Mouse (Mus musculus) stomach, embryonic 16.5 days (tissue): Measurements from ENCODE around the gene Plaur. TPM values are rescaled to one million over a fixed set of nuclear protein-coding genes. Genes with fewer than 3 reads are reported as not detected.

Source experiments
- ATAC-seq: fragments of 200-750 bp; cut with Nextera tagmentation; 2 replicates; pipeline ENCODE4 v1.8.0; 2017; ENCODE audit warnings: moderate number of reproducible peaks, moderate TSS enrichment; ENCODE audit not compliant: insufficient read depth, low FRiP score
- H3K27ac ChIP-seq: fragments of 300-500 bp; sonication (generic); 2 replicates; pipeline ENCODE4 v1.5.1; 2014; ENCODE audit warnings: low read length
- H3K27me3 ChIP-seq: fragments of 300-500 bp; sonication (generic); 2 replicates; pipeline ENCODE4 v1.6.1; 2014; ENCODE audit warnings: low read length, control low read depth, mixed read lengths; ENCODE audit not compliant: control insufficient read depth, insufficient read depth
- H3K36me3 ChIP-seq: fragments of 300-500 bp; sonication (generic); 2 replicates; pipeline ENCODE4 v1.6.1; 2014; ENCODE audit warnings: low read length; ENCODE audit not compliant: control insufficient read depth, insufficient read depth
- H3K4me1 ChIP-seq: fragments of 300-500 bp; sonication (generic); 2 replicates; pipeline ENCODE4 v1.6.1; 2014; ENCODE audit warnings: low read length, control low read depth, mixed read lengths; ENCODE audit not compliant: control insufficient read depth, insufficient read depth
- H3K4me2 ChIP-seq: fragments of 300-500 bp; sonication (generic); 2 replicates; pipeline ENCODE4 v1.6.1; 2014; ENCODE audit warnings: low read depth, low read length, mixed read lengths
- H3K4me3 ChIP-seq: fragments of 300-500 bp; sonication (generic); replicated peaks from 2 replicates; pipeline ENCODE4 v1.5.1; 2014; ENCODE audit warnings: mild to moderate bottlenecking, low read length
- H3K9ac ChIP-seq: fragments of 300-500 bp; sonication (generic); 2 replicates; pipeline ENCODE4 v1.6.1; 2014; ENCODE audit warnings: low read length
- H3K9me3 ChIP-seq: fragments of 300-500 bp; sonication (generic); replicated peaks from 2 replicates; pipeline ENCODE4 v1.6.1; 2016; ENCODE audit warnings: low read length, control low read depth; ENCODE audit not compliant: control insufficient read depth
- WGBS: fragments of 180-500 bp; shearing (Covaris S2); extraction: QIAGEN DNeasy Blood & Tissue Kit; methylation state at CpG from one replicate; pipeline ENCODE4 v1.1.7; 2014; 5-methylcytosine and 5-hydroxymethylcytosine counted together
- polyA plus RNA-seq: library from polyadenylated mRNA; unstranded; fragments of >200 nt; fragmentation: Nextera tagmentation; extraction: Ambion mirVana; gene quantifications from 2 replicates; pipeline ENCODE4 v1.2.1, GENCODE M21; 2015

Plaur gene
- polyA plus RNA-seq, 1 experiment from 2014 or later = 13.3 TPM

DNA sequence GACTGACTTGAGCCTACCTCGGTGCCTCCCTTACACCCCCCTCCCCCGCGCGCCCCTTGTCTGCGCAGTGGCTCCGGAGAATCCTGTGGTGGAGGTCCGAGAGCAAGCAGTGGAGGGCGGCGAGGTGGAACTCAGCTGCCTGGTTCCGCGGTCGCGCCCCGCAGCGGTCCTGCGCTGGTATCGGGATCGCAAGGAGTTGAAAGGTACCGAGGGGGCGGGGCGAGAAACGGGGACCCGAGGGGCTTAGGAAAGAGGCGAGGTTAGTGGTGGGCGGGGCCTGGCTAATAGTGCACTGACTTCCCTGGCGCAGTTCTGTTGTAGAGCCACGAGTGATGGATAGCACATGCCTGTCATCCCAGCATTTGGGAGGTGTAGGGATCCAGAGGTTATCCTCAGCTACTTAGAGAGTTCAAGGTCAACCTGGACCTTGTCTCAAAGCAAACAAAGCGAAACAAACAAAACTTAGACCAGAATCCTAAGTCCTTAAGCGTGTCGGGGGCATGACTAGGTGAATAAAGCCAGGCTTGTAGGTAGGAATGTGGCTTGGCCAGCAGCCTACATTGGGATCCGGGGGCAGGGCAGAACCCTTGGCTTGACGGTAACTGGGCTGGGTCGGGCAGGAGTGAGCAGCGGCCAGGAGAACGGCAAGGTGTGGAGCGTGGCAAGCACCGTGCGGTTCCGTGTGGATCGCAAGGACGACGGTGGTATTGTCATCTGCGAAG lies 37.7 kb downstream of the Plaur start:
- 9% methylated on average over 43 of the region's 43 CpGs for WGBS

DNA sequence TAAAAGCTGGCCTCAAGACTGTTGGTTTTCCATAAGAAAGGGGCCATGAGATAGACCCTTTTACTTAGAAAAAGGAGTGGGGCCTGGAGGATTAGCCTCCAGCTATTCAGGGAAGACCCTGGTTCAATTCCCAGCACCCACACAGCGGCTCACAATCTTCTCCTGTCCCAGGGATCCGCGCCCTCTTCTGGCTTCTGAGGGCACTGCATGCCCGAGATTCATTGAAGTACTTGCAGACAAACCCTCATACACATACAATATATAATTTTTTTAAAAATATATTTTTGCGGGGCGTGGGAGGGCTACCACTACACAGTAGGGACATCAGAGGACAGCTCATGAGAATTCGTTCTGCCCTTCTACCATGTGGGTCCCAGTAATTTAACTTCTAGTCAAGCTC lies 38.6 kb downstream of the Plaur start:
- Histone ChIP-seq H3K27me3 (peaks cover 22% of the 10 kb centered on the region), H3K36me3 (no peaks in the 10 kb centered on the region), H3K4me1 (peaks cover 20% of the 10 kb centered on the region), H3K27ac (no peak overlapping the region), H3K9me3 (no peaks in the 10 kb centered on the region), H3K9ac (no peak overlapping the region), H3K4me2 (no peak overlapping the region), H3K4me3 (no peak overlapping the region)
- ATAC-seq = no peak
- 34% methylated on average over 7 of the region's 7 CpGs for WGBS

More for the DNA sequence above, 37.7 kb downstream of the Plaur start:
- Histone ChIP-seq H3K36me3 (no peaks in the 10 kb centered on the region), H3K4me1 (peaks cover 12% of the 10 kb centered on the region), H3K4me2 (peak overlapping the region; percentile 58), H3K4me3 (peak overlapping the region; percentile 38), H3K9ac (peak overlapping the region; percentile 61), H3K27me3 (peaks cover 22% of the 10 kb centered on the region), H3K9me3 (no peaks in the 10 kb centered on the region), H3K27ac (no peak overlapping the region)
- peak; percentile 41; the same call in 1 of the 2 replicates for ATAC-seq

- H3K4me1 ChIP-seq = peaks cover 25% of the 10 kb centered on the region
- H3K27ac ChIP-seq = no peak overlapping the region
- H3K36me3 ChIP-seq = no peaks in the 10 kb centered on the region
- H3K9me3 ChIP-seq = no peaks in the 10 kb centered on the region
- no peak for ATAC-seq
- H3K27me3 ChIP-seq = peaks cover 22% of the 10 kb centered on the region
- 50% methylated on average over 21 of the region's 21 CpGs for WGBS
- H3K4me3 ChIP-seq = no peak overlapping the region
- no peak overlapping the region for H3K9ac ChIP-seq
- no peak overlapping the region for H3K4me2 ChIP-seq
Measured at GRCm38 (mm10) chr7:24501492-24501891, 39.2 kb downstream of the Plaur start.

DNA sequence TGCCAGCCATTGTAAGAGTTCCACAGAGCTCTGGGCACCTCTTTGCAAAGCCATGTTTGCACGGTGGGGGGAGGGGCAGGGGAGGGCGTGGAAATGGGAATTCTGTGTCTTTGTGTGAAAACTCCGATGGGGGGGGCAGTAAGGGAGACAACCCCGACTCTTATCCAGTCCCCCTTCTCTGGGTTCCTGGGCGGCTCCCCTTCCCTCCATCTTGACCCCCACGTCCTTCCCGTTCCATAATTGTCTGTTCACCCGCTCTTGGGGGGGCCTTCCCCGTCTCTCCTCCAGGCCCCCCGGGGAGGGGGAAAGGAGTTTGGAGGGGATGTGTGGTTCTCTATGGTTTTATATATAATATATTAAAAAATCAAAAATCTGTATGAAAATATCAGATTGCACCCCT lies 41.7 kb downstream of the Plaur start:
- Histone ChIP-seq H3K4me1 (peaks cover 30% of the 10 kb centered on the region), H3K9ac (0 out of 2 replicates have a peak overlapping the region, but pooled peaks have one; percentile 28), H3K36me3 (no peaks in the 10 kb centered on the region), H3K4me3 (no peak overlapping the region), H3K27me3 (peaks cover 13% of the 10 kb centered on the region), H3K4me2 (peak overlapping the region; percentile 21; the same call in 1 of the 2 replicates), H3K9me3 (no peaks in the 10 kb centered on the region), H3K27ac (no peak overlapping the region)
- no peak for ATAC-seq
- WGBS = 14% methylated on average over 10 of the region's 10 CpGs

DNA sequence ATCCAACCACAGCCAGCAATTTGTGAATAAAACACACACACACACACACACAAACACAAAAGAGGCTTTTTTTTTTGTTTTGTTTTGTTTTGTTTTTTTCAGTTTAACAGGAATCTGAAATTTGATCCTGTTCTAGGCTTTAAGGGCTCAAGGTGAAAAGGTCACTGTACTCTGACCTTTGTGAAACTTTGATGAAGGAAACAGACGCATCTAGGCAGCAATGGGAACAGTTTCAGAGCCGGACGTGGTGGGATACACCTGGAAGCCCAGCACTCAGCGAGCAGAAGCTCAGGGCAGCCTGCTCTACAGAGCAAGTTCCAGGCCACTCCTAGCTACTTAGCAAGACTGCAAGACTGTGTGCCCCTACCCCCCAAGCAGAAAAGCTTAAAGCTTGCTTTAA lies 42.6 kb downstream of the Plaur start:
- Histone ChIP-seq H3K36me3 (no peaks in the 10 kb centered on the region), H3K4me2 (0 out of 2 replicates have a peak overlapping the region, but pooled peaks have one; percentile 9), H3K4me3 (no peak overlapping the region), H3K4me1 (peaks cover 30% of the 10 kb centered on the region), H3K9ac (no peak overlapping the region), H3K9me3 (no peaks in the 10 kb centered on the region), H3K27me3 (peaks cover 9% of the 10 kb centered on the region), H3K27ac (no peak overlapping the region)
- WGBS = 31% methylated on average over 4 of the region's 4 CpGs
- no peak for ATAC-seq

- Histone ChIP-seq H3K9ac (no peak overlapping the region), H3K4me2 (peak overlapping the region; percentile 91), H3K9me3 (no peaks in the 10 kb centered on the region), H3K4me3 (no peak overlapping the region), H3K4me1 (peaks cover 23% of the 10 kb centered on the region), H3K27ac (no peak overlapping the region), H3K27me3 (peaks cover 4% of the 10 kb centered on the region; the same call in 1 of the 2 replicates), H3K36me3 (no peaks in the 10 kb centered on the region)
- no peak for ATAC-seq
- 27% methylated on average over 15 of the region's 15 CpGs for WGBS
Measured at GRCm38 (mm10) chr7:24505447-24506064, 43.3 kb downstream of the Plaur start.

- H3K27me3 ChIP-seq = 0 out of 2 replicates have a peak, but pooled peaks cover 2% of the 10 kb centered on the region
- WGBS = 16% methylated on average over 3 of the region's 3 CpGs
- peak overlapping the region; percentile 91 for H3K4me2 ChIP-seq
- ATAC-seq = no peak
- no peaks in the 10 kb centered on the region for H3K9me3 ChIP-seq
- peak overlapping the region; percentile 99; the same call in 1 of the 2 replicates for H3K9ac ChIP-seq
- H3K36me3 ChIP-seq = no peaks in the 10 kb centered on the region
- peaks cover 22% of the 10 kb centered on the region for H3K4me1 ChIP-seq
- H3K4me3 ChIP-seq = peak overlapping the region; percentile 81
- H3K27ac ChIP-seq = peak overlapping the region; percentile 99; the same call in 1 of the 2 replicates
Measured at GRCm38 (mm10) chr7:24506065-24506459, 43.8 kb downstream of the Plaur start.

GRCm38 (mm10) chr7:24506476-24506837 lies 44.2 kb downstream of the Plaur start:
- 0 out of 2 replicates have a peak, but pooled peaks cover 2% of the 10 kb centered on the region for H3K27me3 ChIP-seq
- H3K4me2 ChIP-seq = peak overlapping the region; percentile 91
- H3K4me1 ChIP-seq = peaks cover 22% of the 10 kb centered on the region
- H3K9ac ChIP-seq = peak overlapping the region; percentile 99
- peak overlapping the region; percentile 99 for H3K27ac ChIP-seq
- WGBS = 2% methylated on average over 12 of the region's 12 CpGs
- H3K4me3 ChIP-seq = peak overlapping the region; percentile 81
- H3K9me3 ChIP-seq = no peaks in the 10 kb centered on the region
- H3K36me3 ChIP-seq = no peaks in the 10 kb centered on the region
- no peak for ATAC-seq
